22 mouse cellular contexts compared by ENCODE assay signal in the genomic region with DNA sequence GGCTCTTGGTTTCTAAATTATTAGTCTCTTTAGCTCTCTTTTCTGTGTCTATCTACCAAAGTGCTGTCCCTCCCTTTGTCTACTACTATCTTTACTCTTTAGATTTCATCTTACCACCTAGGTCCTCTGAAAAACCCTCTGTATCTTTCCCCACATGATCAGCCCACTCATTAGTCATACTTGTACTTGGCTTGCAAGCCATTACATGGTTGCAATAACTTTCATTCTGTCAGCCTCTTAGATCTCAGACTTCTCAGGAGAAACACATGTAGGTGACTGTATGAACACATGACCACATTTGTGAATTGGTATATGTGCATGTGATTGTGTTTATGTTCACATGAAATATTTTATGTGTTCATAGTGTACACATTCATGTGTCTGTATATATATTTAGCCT.
A peak's percentile ranks its signal among the peaks of the same experiment; 100 is the strongest.
DNase-seq lines count a peak whose midpoint lies in the region; ATAC-seq and TF ChIP-seq lines count a peak whose summit lies in the region.
"Had no signal": no experiment of that assay in that cellular context is flagged by ENCODE, and none has a peak within 500 bp of the region (broad histone marks: within the 10 kb centered on the region; RNA-seq: fewer than 3 reads in every experiment).

No protein-coding gene starts in this region.

- ATAC-seq in CD4-positive, CD25-positive, alpha-beta regulatory T cell, adult 4 months, result peak; percentile 83
- ATAC-seq in midbrain, postnatal 0 days (ENCODE audit: low FRiP score), result no peak
- ATAC-seq in frontal cortex, adult (ENCODE audit: low TSS enrichment), result no peak
- ATAC-seq: forebrain, embryonic 14.5 days; forebrain, embryonic 16.5 days had no signal

- no peaks in the 10 kb centered on the region for H3K9me3 ChIP-seq in midbrain, postnatal 0 days (ENCODE audit: low read length)
- H3K9me3 ChIP-seq: embryonic facial prominence, embryonic 13.5 days; embryonic facial prominence, embryonic 15.5 days; forebrain, embryonic 10.5 days; forebrain, embryonic 12.5 days had no signal

- no peaks in the 10 kb centered on the region for H3K27me3 ChIP-seq in midbrain, postnatal 0 days (ENCODE audit: insufficient read depth, low read length)
- H3K27me3 ChIP-seq: embryonic facial prominence, embryonic 13.5 days; embryonic facial prominence, embryonic 15.5 days; forebrain, embryonic 12.5 days had no signal

- H3K4me1 ChIP-seq in midbrain, postnatal 0 days (ENCODE audit: insufficient read depth, low read length), result no peaks in the 10 kb centered on the region
- H3K4me1 ChIP-seq: embryonic facial prominence, embryonic 13.5 days; embryonic facial prominence, embryonic 15.5 days; forebrain, embryonic 10.5 days; forebrain, embryonic 12.5 days had no signal

- H3K4me3 ChIP-seq in midbrain, postnatal 0 days (ENCODE audit: low read depth, low read length), result no peak overlapping the region
- H3K4me3 ChIP-seq: embryonic facial prominence, embryonic 13.5 days; embryonic facial prominence, embryonic 15.5 days; erythroblast, embryonic 14.5 days; forebrain, embryonic 10.5 days; forebrain, embryonic 12.5 days had no signal

- no peak overlapping the region for H3K4me2 ChIP-seq in midbrain, postnatal 0 days (ENCODE audit: low read depth, low read length, poor library complexity, severe bottlenecking)
- H3K4me2 ChIP-seq: embryonic facial prominence, embryonic 13.5 days; embryonic facial prominence, embryonic 15.5 days; forebrain, embryonic 12.5 days had no signal

- no peak overlapping the region for H3K27ac ChIP-seq in midbrain, postnatal 0 days (ENCODE audit: low read depth, low read length)
- H3K27ac ChIP-seq: embryonic facial prominence, embryonic 13.5 days; embryonic facial prominence, embryonic 15.5 days; forebrain, embryonic 10.5 days; forebrain, embryonic 12.5 days had no signal

- H3K9ac ChIP-seq in midbrain, postnatal 0 days (replicated peaks; ENCODE audit: low read length, poor library complexity, severe bottlenecking), result no peak overlapping the region
- H3K9ac ChIP-seq: embryonic facial prominence, embryonic 13.5 days; embryonic facial prominence, embryonic 15.5 days; forebrain, embryonic 12.5 days had no signal

- TF ChIP-seq CTCF in midbrain, postnatal 0 days (IDR thresholded peaks at IDR 0.05), result no peak

- DNase-seq in induced T-regulatory cell, adult 2 months (ENCODE audit: low read depth), result peak; percentile 7
- DNase-seq in midbrain, postnatal 0 days (ENCODE audit: low spot score), result no peak
- no peak for DNase-seq in T-cell, adult 2 months (ENCODE audit: low spot score)
- DNase-seq: adrenal gland, adult 2 months; adrenal gland, postnatal 10 days; adrenal gland, postnatal 25 days; cerebellum, adult 11 months; cerebellum, adult 18-20 months; cerebellum, adult 8-10 months; cerebellum, adult 9-11 months; cerebellum, postnatal 14 days; cerebellum, postnatal 36 days; embryo, embryonic 11 days had no signal

- no peaks in the 10 kb centered on the region for H3K36me3 ChIP-seq in midbrain, postnatal 0 days (ENCODE audit: insufficient read depth, low read length)
- H3K36me3 ChIP-seq: embryonic facial prominence, embryonic 13.5 days; embryonic facial prominence, embryonic 15.5 days; forebrain, embryonic 10.5 days; forebrain, embryonic 12.5 days had no signal
